Mouse (Mus musculus) liver, postnatal 0 days (tissue): ENCODE data around the gene Hmg20a.

Experiments used
- CTCF ChIP-seq: sonication (generic); IDR thresholded peaks from 2 replicates; pipeline ENCODE4 v1.5.1; 2016; ENCODE audit warnings: antibody characterized with exemption, low read depth
- EP300 ChIP-seq: IDR thresholded peaks from 2 replicates; pipeline ENCODE4 v1.6.1; 2016; ENCODE audit warnings: antibody characterized with exemption, low read depth, mild to moderate bottlenecking

DNA sequence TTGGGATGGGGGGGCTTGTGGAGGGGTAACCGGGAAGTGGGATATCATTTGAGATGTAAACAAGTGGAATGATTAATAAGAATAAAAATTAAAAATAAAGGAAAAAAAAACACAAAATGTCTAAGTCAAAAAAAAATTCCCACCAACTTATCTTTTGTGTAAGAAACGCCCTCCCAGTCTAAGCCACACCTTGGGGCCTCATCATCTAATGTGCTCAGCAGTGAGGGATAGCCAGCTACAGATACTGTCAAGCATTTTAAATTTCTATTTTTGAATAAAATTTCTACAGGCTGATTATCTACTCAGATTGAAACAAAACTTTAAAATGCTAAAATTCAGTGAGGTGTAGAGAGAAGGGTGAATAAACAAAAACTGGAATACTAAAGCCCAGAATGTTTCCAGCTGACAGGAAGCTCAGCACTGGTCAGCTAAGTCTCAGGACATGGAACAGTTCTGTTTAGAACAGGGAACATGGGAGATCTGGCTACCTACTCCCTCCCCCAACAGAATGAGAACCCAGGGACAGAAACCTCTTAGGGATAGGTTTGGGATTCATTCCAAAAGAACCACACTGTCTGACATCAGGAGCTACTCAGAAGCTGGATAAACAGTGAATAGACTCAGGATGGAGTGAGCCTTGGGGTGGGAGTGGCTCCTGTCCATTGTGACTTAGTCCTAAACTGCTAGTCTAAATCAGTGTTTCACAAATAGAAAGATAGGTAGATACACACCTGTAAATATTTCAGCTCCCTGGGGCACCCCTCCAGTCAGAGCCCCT, 34.8 kb downstream of the Hmg20a start:
- no peak for TF ChIP-seq CTCF
- no peak for TF ChIP-seq EP300
